In the genomic region with DNA sequence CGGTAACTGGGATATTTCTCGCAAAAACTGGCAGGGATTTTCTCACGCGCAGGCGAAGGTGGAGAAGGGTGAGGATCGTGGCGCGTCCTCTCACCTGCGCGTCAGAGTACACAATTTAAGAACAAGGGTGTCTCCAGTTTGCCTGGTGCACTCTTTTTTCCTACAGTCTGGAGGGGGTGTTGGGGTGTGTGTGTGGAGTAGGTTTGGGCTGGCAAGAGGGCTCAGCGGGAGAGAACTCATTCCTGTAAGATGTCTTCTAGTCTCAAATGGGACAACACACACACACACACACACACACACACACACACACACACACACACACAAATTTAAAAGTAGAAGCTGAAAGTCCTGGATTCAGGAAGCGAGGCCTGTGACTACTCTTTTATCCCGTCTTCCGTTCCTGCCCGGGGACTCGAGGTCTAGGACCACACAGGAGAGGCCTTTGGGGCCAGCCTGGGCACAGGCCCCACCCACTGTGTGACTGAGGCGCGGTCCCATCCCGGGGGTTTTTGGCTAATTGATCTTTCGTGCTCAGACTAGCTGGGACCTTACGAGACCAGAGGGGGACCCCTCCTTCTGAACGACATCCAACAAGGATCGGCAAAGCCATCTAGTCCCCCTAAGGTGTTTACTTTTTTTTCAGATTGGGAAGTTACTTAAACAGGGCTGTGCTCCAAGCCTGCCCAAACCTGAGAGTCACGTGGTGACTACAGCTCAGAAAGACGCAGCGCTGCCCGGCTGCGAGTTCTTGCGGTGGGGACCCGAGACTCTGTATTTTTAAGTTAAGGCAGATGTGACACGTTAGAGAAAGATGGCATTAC, we compare ENCODE assay signal across 8 mouse cellular contexts. TPM values are rescaled to one million over a fixed set of nuclear protein-coding genes. Genes with fewer than 3 reads are reported as not detected.
DNase-seq lines count a peak whose midpoint lies in the region; ATAC-seq and TF ChIP-seq lines count a peak whose summit lies in the region.

No protein-coding gene starts in this region.

- H3K9me3 ChIP-seq in lung, embryonic 14.5 days (ENCODE audit: low read depth, low read length) = no peaks in the 10 kb centered on the region
- H3K9me3 ChIP-seq in embryonic facial prominence, embryonic 12.5 days = no peaks in the 10 kb centered on the region
- H3K9me3 ChIP-seq in limb, embryonic 12.5 days = peaks cover 3% of the 10 kb centered on the region; the same call in 1 of the 2 replicates

- ATAC-seq in lung, embryonic 14.5 days (ENCODE audit: insufficient read depth) = peak; percentile 50; the same call in 1 of the 2 replicates
- no peak for ATAC-seq in embryonic facial prominence, embryonic 12.5 days (ENCODE audit: insufficient number of reproducible peaks, insufficient read depth, low FRiP score, low TSS enrichment)
- ATAC-seq in limb, embryonic 12.5 days (ENCODE audit: insufficient number of reproducible peaks, insufficient read depth, low FRiP score, low TSS enrichment, low read depth) = peak; percentile 50; the same call in 1 of the 2 replicates

- no peak overlapping the region for H3K27ac ChIP-seq in lung, embryonic 14.5 days (ENCODE audit: low read depth)
- H3K27ac ChIP-seq in embryonic facial prominence, embryonic 12.5 days = no peak overlapping the region
- H3K27ac ChIP-seq in limb, embryonic 12.5 days = peak overlapping the region; percentile 60; the same call in 1 of the 2 replicates

- no peak for TF ChIP-seq CTCF in lung, embryonic 14.5 days (IDR thresholded peaks at IDR 0.05; ENCODE audit: low read depth)

- peak overlapping the region; percentile 97 for H3K4me2 ChIP-seq in lung, embryonic 14.5 days
- H3K4me2 ChIP-seq in embryonic facial prominence, embryonic 12.5 days (replicated peaks) = peak overlapping the region; percentile 98
- peak overlapping the region; percentile 90 for H3K4me2 ChIP-seq in limb, embryonic 12.5 days

- peaks cover 37% of the 10 kb centered on the region for H3K27me3 ChIP-seq in lung, embryonic 14.5 days (ENCODE audit: insufficient read depth, low read length)
- H3K27me3 ChIP-seq in embryonic facial prominence, embryonic 12.5 days = peaks cover 37% of the 10 kb centered on the region
- peaks cover 45% of the 10 kb centered on the region for H3K27me3 ChIP-seq in limb, embryonic 12.5 days

- H3K4me1 ChIP-seq in lung, embryonic 14.5 days (ENCODE audit: insufficient read depth) = 0 out of 2 replicates have a peak, but pooled peaks cover 6% of the 10 kb centered on the region
- peaks cover 23% of the 10 kb centered on the region for H3K4me1 ChIP-seq in embryonic facial prominence, embryonic 12.5 days
- H3K4me1 ChIP-seq in limb, embryonic 12.5 days (replicated peaks) = peaks cover 35% of the 10 kb centered on the region

- no peak overlapping the region for H3K9ac ChIP-seq in lung, embryonic 14.5 days
- peak overlapping the region; percentile 40 for H3K9ac ChIP-seq in embryonic facial prominence, embryonic 12.5 days
- peak overlapping the region; percentile 31 for H3K9ac ChIP-seq in limb, embryonic 12.5 days (replicated peaks)

- DNase-seq in lung, embryonic 14.5 days = peak; percentile 25
- no peak for DNase-seq in lung, adult 18-20 months
- peak; percentile 13 for DNase-seq in retina, embryonic 14.5 days (ENCODE audit: low spot score)
- DNase-seq in spleen, postnatal 10 days (ENCODE audit: low spot score in 2 of 2) = no peak
- DNase-seq in yolk sac, embryonic 10.5 days (ENCODE audit: low spot score) = no peak
- DNase-seq in urinary bladder, postnatal 25 days (ENCODE audit: low spot score) = no peak

- peak overlapping the region; percentile 47 for H3K4me3 ChIP-seq in lung, embryonic 14.5 days (ENCODE audit: low read depth, low read length)
- peak overlapping the region; percentile 52 for H3K4me3 ChIP-seq in embryonic facial prominence, embryonic 12.5 days
- peak overlapping the region; percentile 52 for H3K4me3 ChIP-seq in limb, embryonic 12.5 days (replicated peaks)

- H3K36me3 ChIP-seq in lung, embryonic 14.5 days (ENCODE audit: insufficient read depth) = no peaks in the 10 kb centered on the region
- no peaks in the 10 kb centered on the region for H3K36me3 ChIP-seq in embryonic facial prominence, embryonic 12.5 days
- H3K36me3 ChIP-seq in limb, embryonic 12.5 days = peaks cover 6% of the 10 kb centered on the region; the same call in 1 of the 2 replicates

- WGBS in lung, embryonic 14.5 days = 2% methylated on average over 31 of the region's 31 CpGs
- 1% methylated on average over 31 of the region's 31 CpGs for WGBS in embryonic facial prominence, embryonic 12.5 days
- WGBS in limb, embryonic 12.5 days = under 1% methylated on average over 31 of the region's 31 CpGs

RNA-seq across cellular contexts. Expression of a gene that starts 42.3 kb away (rescaled TPM):
- 31.9 and 32.4 TPM in 2 replicates for polyA plus RNA-seq in lung, embryonic 14.5 days (2014; fragmentation: Nextera tagmentation; extraction: Ambion mirVana)
- polyA plus RNA-seq in embryonic facial prominence, embryonic 12.5 days (2016; fragmentation: Nextera tagmentation; extraction: Ambion mirVana) = 47.7 and 48.3 TPM in 2 replicates
- polyA plus RNA-seq in limb, embryonic 12.5 days (2016; fragmentation: Nextera tagmentation; extraction: Ambion mirVana) = 52.6 and 54.0 TPM in 2 replicates

Comparison
In these comparisons a context has a peak if more than half of its experiments do, and no peak if none do; other contexts are left out.
1. DNase-seq: peak in lung, embryonic 14.5 days (single experiment) and retina, embryonic 14.5 days (single experiment); none in lung, adult 18-20 months (0 of 2), spleen, postnatal 10 days (0 of 2), yolk sac, embryonic 10.5 days (single experiment) and urinary bladder, postnatal 25 days (single experiment).
2. Peak in every context shown above with its lines, with median percentiles within 50 percentile points of each other: H3K4me2 ChIP-seq and H3K4me3 ChIP-seq.